Mouse (Mus musculus): ENCODE results near the gene Haghl.

- TF ChIP-seq POLR2A (IDR thresholded peaks at IDR 0.05; ENCODE audit: borderline replicate concordance, extremely low read depth, insufficient read depth, insufficient read length, poor library complexity, severe bottlenecking) (no peak), CTCF (IDR thresholded peaks at IDR 0.05; ENCODE audit: borderline replicate concordance, extremely low read depth, insufficient read depth, insufficient read length) (no peak)
Observed at GRCm38 (mm10) chr17:25755086-25755485, 30.4 kb downstream of the Haghl start.

Measured in brain, embryonic 14.5 days (tissue).